Mouse (Mus musculus) ES-E14 (cell line): ENCODE data around the gene Trim60. TPM values are rescaled to one million over a fixed set of nuclear protein-coding genes. Genes with fewer than 3 reads are reported as not detected.

Experiments
- DNase-seq: peaks from one replicate; pipeline ENCODE4 v3.0.0-alpha.2; 2013; ENCODE audit warnings: low read depth, low spot score
- H3K27ac ChIP-seq: 2 replicates; pipeline ENCODE4 v1.5.1; 2012; ENCODE audit warnings: low read depth, mild to moderate bottlenecking, low read length, moderate library complexity, mixed read lengths; ENCODE audit not compliant: poor library complexity, insufficient read depth, severe bottlenecking
- H3K36me3 ChIP-seq: 2 replicates; pipeline ENCODE4 v1.6.1; 2012; ENCODE audit warnings: mild to moderate bottlenecking, low read length, moderate library complexity, mixed read lengths; ENCODE audit not compliant: control insufficient read depth, poor library complexity, insufficient read depth, severe bottlenecking
- H3K4me1 ChIP-seq, 2 experiments: fragments of 150-350 bp in 1 of 2; sonication (generic) in 1 of 2; 2 replicates each; pipeline ENCODE4 v1.6.1; 2012; ENCODE audit warnings: low read length in 2 of 2, mild to moderate bottlenecking in 1 of 2, mixed read lengths in 1 of 2; ENCODE audit not compliant: control insufficient read depth in 2 of 2, insufficient read depth in 2 of 2, poor library complexity in 1 of 2
- H3K4me3 ChIP-seq, 2 experiments: fragments of 150-350 bp in 1 of 2; sonication (generic) in 1 of 2; 2 replicates each; pipeline ENCODE4 v1.5.1; 2012; ENCODE audit warnings: low read length in 2 of 2, low read depth in 1 of 2, mild to moderate bottlenecking in 1 of 2, mixed read lengths in 1 of 2; ENCODE audit not compliant: insufficient read depth in 1 of 2, poor library complexity in 1 of 2, severe bottlenecking in 1 of 2
- H3K9ac ChIP-seq: 2 replicates; pipeline ENCODE4 v1.6.1; 2012; ENCODE audit warnings: low read depth, mild to moderate bottlenecking, low read length, mixed read lengths; ENCODE audit not compliant: poor library complexity, insufficient read depth, severe bottlenecking
- H3K9me3 ChIP-seq: fragments of 150-350 bp; sonication (generic); 2 replicates; pipeline ENCODE4 v1.6.1; 2012; ENCODE audit warnings: low read depth, mild to moderate bottlenecking, low read length; ENCODE audit not compliant: control insufficient read depth, insufficient read depth
- CHD2 ChIP-seq: IDR thresholded peaks from 2 replicates; pipeline ENCODE4 v1.6.1; 2014; ENCODE audit warnings: mild to moderate bottlenecking, low read depth, low read length, inconsistent platforms
- HCFC1 ChIP-seq: IDR thresholded peaks from 2 replicates; pipeline ENCODE4 v1.6.1; 2012; ENCODE audit warnings: low read length, inconsistent platforms, borderline replicate concordance; ENCODE audit not compliant: insufficient read depth
- MAFK ChIP-seq: IDR thresholded peaks from 2 replicates; pipeline ENCODE4 v1.6.1; 2014; ENCODE audit warnings: mild to moderate bottlenecking, low read depth, low read length, inconsistent platforms; ENCODE audit not compliant: insufficient read depth
- ZC3H11A ChIP-seq: IDR thresholded peaks from 2 replicates; pipeline ENCODE4 v1.6.1; 2012; ENCODE audit warnings: low read depth, mild to moderate bottlenecking, inconsistent platforms, low read length, borderline replicate concordance
- ZNF384 ChIP-seq: IDR thresholded peaks from 2 replicates; pipeline ENCODE4 v1.6.1; 2012; ENCODE audit warnings: low read depth, low read length, inconsistent platforms
- in situ Hi-C, 2 experiments: fragments of 600-800 bp; cut with MboI; formaldehyde crosslinking; loops; one replicate each; pipeline ENCODE4 v1.15.1; 2025; ENCODE audit warnings: low sequenced_read_pairs in 2 of 2, inconsistent platforms in 1 of 2; ENCODE audit not compliant: unreplicated experiment in 2 of 2
- total RNA-seq: library from RNA; depleted of rRNA; stranded (reverse); fragments of 300-350 nt; gene quantifications from 2 replicates; pipeline ENCODE4 v1.2.3, GENCODE M21; 2012

The Trim60 gene
- total RNA-seq, 1 experiment = not detected

GRCm38 (mm10) chr8:65033056-65033455, 14.7 kb upstream of the Trim60 start:
- Histone ChIP-seq H3K27ac (no peak overlapping the region; the same call in 1 of the 2 replicates), H3K9me3 (no peaks in the 10 kb centered on the region), H3K4me1 (peaks cover 8 to 16% of the 10 kb centered on the region in 2 experiments), H3K4me3 (no peak overlapping the region; a peak in 1 of 4 replicates), H3K36me3 (peaks cover 2% of the 10 kb centered on the region; the same call in 1 of the 2 replicates), H3K9ac (no peak overlapping the region; the same call in 1 of the 2 replicates)
- in situ Hi-C loops = no loop called here
- DNase-seq = no peak
- TF ChIP-seq ZC3H11A = no peak
- TF ChIP-seq HCFC1 = no peak
- TF ChIP-seq CHD2 = no peak

DNA sequence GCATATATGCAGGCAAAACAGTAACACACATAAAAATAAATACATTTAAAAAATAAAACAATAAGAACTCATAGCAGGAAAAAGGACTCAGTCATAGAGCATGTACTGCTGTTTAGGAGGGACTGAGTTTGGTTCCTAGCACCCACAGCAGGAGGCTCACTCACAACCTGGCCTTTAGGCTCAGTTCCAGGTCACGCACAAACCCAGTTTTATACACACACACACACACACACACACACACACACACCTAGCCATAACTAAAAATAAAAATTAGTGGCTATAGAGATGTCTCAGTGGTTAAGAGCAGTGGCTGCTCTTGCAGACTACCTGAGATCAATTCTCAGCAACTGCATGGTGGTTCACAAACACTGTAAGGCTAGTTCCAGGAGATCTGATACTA, 13.7 kb upstream of the Trim60 start:
- Histone ChIP-seq H3K4me1 (peaks cover 8 to 16% of the 10 kb centered on the region in 2 experiments), H3K36me3 (peaks cover 3% of the 10 kb centered on the region; the same call in 1 of the 2 replicates), H3K27ac (no peak overlapping the region), H3K4me3 (no peak overlapping the region), H3K9ac (no peak overlapping the region), H3K9me3 (no peaks in the 10 kb centered on the region)
- DNase-seq = no peak
- no peak for TF ChIP-seq ZNF384
- no peak for TF ChIP-seq ZC3H11A
- TF ChIP-seq HCFC1 = no peak
- no peak for TF ChIP-seq CHD2
- no peak for TF ChIP-seq MAFK
- in situ Hi-C loops = no loop called here

DNA sequence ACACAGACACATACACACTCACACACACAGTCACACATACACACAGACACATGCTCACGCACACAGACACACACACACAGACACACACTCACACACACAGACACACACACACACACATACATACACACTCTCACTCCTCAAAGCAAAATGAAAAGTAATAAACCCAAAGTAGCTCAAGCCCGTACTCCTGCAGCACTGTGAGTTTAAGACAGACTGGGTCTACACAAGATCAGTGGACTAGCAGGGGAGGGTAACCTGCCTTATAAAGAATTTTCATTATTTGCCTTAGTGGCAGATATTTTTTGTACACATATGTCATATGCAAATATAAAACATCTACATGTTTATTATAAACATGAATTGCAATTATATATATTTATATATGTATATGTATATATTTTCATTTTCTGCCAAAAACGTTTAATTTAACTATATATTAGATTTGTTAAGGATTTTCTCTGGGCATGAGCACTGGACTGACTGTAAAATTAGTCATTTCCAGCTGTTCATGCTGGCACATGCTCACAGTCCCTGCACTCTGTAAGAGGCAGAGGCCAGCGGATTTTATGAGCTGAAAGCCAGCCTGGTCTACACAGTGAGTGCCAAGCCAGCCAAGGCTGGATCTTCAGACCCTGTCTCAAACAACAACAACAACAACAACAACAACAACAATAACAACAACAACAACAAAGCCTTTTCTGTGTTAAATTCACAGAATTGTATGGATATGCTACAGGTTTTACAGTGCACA, 12.5 kb upstream of the Trim60 start:
- Histone ChIP-seq H3K9me3 (no peaks in the 10 kb centered on the region), H3K4me1 (peaks cover 8 to 12% of the 10 kb centered on the region in 2 experiments), H3K27ac (no peak overlapping the region), H3K4me3 (no peak overlapping the region), H3K9ac (no peak overlapping the region), H3K36me3 (peaks cover 3% of the 10 kb centered on the region; the same call in 1 of the 2 replicates)
- no peak for DNase-seq
- in situ Hi-C loops = no loop called here
- TF ChIP-seq HCFC1 (no peak), ZNF384 (no peak), MAFK (no peak), CHD2 (no peak), ZC3H11A (no peak)

GRCm38 (mm10) chr8:65029776-65030175, 11.4 kb upstream of the Trim60 start:
- in situ Hi-C loops = loop anchor here in 1 of 2 experiments (10.0 kb wide), 1 partner anchor 55 kb away; no protein-coding TSS in a partner anchor
- no peak for TF ChIP-seq HCFC1
- no peak for DNase-seq

More at GRCm38 (mm10) chr8:65029776-65030175, 11.4 kb upstream of the Trim60 start:
- no peak overlapping the region for H3K9ac ChIP-seq
- no peak overlapping the region for H3K27ac ChIP-seq
- peaks cover 3% of the 10 kb centered on the region; the same call in 1 of the 2 replicates for H3K36me3 ChIP-seq
- no peak overlapping the region for H3K4me3 ChIP-seq
- H3K9me3 ChIP-seq = no peaks in the 10 kb centered on the region
- H3K4me1 ChIP-seq = peaks cover 8 to 12% of the 10 kb centered on the region in 2 experiments
